Comparison of ENCODE assay signal across 12 mouse cellular contexts in genomic region chr6:146738889-146739288, GRCm38 (mm10). TPM values are rescaled to one million over a fixed set of nuclear protein-coding genes. Genes with fewer than 3 reads are reported as not detected.
A peak's percentile ranks its signal among the peaks of the same experiment; 100 is the strongest.
DNase-seq lines count a peak whose midpoint lies in the region; ATAC-seq and TF ChIP-seq lines count a peak whose summit lies in the region.
"Had no signal": no experiment of that assay in that cellular context is flagged by ENCODE, and none has a peak within 500 bp of the region (broad histone marks: within the 10 kb centered on the region; RNA-seq: fewer than 3 reads in every experiment).

No protein-coding gene starts in this region.

- H3K4me2 ChIP-seq in hindbrain, postnatal 0 days (ENCODE audit: low read depth, low read length) = no peak overlapping the region
- no peak overlapping the region; the same call in 1 of the 2 replicates for H3K4me2 ChIP-seq in heart, embryonic 14.5 days (ENCODE audit: low read length)

- no peaks in the 10 kb centered on the region for H3K27me3 ChIP-seq in hindbrain, postnatal 0 days (ENCODE audit: insufficient read depth, low read length)
- no peaks in the 10 kb centered on the region for H3K27me3 ChIP-seq in hindbrain, embryonic 10.5 days (ENCODE audit: insufficient read depth, poor library complexity, severe bottlenecking)
- no peaks in the 10 kb centered on the region for H3K27me3 ChIP-seq in heart, embryonic 14.5 days (ENCODE audit: control insufficient read depth, insufficient read depth, low read length)

- no peak overlapping the region for H3K4me3 ChIP-seq in hindbrain, postnatal 0 days (ENCODE audit: low read length)
- no peak overlapping the region for H3K4me3 ChIP-seq in hindbrain, embryonic 10.5 days
- H3K4me3 ChIP-seq in heart, embryonic 14.5 days (ENCODE audit: control insufficient read depth in 1 of 2, insufficient read depth in 1 of 2, low read depth in 1 of 2, low read length in 2 of 2) = no peak overlapping the region

- WGBS in hindbrain, postnatal 0 days = 69% methylated on average over 1 of the region's 1 CpGs
- WGBS in hindbrain, embryonic 10.5 days = 87% methylated on average over 1 of the region's 1 CpGs
- WGBS in heart, embryonic 14.5 days = 45% methylated on average over 1 of the region's 1 CpGs

- no peaks in the 10 kb centered on the region for H3K9me3 ChIP-seq in hindbrain, postnatal 0 days (ENCODE audit: low read length)
- H3K9me3 ChIP-seq in hindbrain, embryonic 10.5 days = no peaks in the 10 kb centered on the region
- no peaks in the 10 kb centered on the region for H3K9me3 ChIP-seq in heart, embryonic 14.5 days (ENCODE audit: control insufficient read depth, low read length)

- TF ChIP-seq CTCF in hindbrain, postnatal 0 days (IDR thresholded peaks at IDR 0.05; ENCODE audit: low read depth) = no peak

- H3K36me3 ChIP-seq in hindbrain, postnatal 0 days (ENCODE audit: insufficient read depth, low read length) = no peaks in the 10 kb centered on the region
- H3K36me3 ChIP-seq in hindbrain, embryonic 10.5 days = no peaks in the 10 kb centered on the region
- H3K36me3 ChIP-seq in heart, embryonic 14.5 days (ENCODE audit: control insufficient read depth, insufficient read depth, low read length) = no peaks in the 10 kb centered on the region

- H3K4me1 ChIP-seq in hindbrain, postnatal 0 days (ENCODE audit: insufficient read depth, low read length) = no peaks in the 10 kb centered on the region
- H3K4me1 ChIP-seq in hindbrain, embryonic 10.5 days (replicated peaks) = 0 out of 2 replicates have a peak, but pooled peaks cover 6% of the 10 kb centered on the region
- H3K4me1 ChIP-seq in heart, embryonic 14.5 days (ENCODE audit: control insufficient read depth in 2 of 2, insufficient read depth in 2 of 2, low read length in 2 of 2) = peaks cover 4 to 57% of the 10 kb centered on the region in 2 experiments

- H3K9ac ChIP-seq in hindbrain, postnatal 0 days (replicated peaks; ENCODE audit: low read length) = no peak overlapping the region
- H3K9ac ChIP-seq in heart, embryonic 14.5 days (ENCODE audit: low read length) = no peak overlapping the region; the same call in 1 of the 2 replicates

- H3K27ac ChIP-seq in hindbrain, postnatal 0 days = no peak overlapping the region
- H3K27ac ChIP-seq in hindbrain, embryonic 10.5 days = no peak overlapping the region
- H3K27ac ChIP-seq in heart, embryonic 14.5 days (replicated peaks in 1 of 2; ENCODE audit: control insufficient read depth in 1 of 2, insufficient read depth in 1 of 2, low read depth in 2 of 2, low read length in 2 of 2) = peak overlapping the region; percentile 4 to 51; a peak in 3 of 4 replicates

- peak; percentile 32 to 33 for DNase-seq in adrenal gland, postnatal 36 days
- no peak for DNase-seq in adrenal gland, adult 18-20 months (ENCODE audit: low spot score in 2 of 2)
- peak; percentile 51 for DNase-seq in hindbrain, postnatal 0 days (ENCODE audit: low spot score)
- no peak for DNase-seq in hindbrain, embryonic 10.5 days (ENCODE audit: low spot score)
- DNase-seq in adipocyte (ENCODE audit: low spot score) = peak; percentile 84
- DNase-seq in T-cell, adult 2 months (ENCODE audit: low spot score) = no peak
- no peak for DNase-seq in Muller cell, postnatal 12 days (ENCODE audit: inconsistent ontology term)
- DNase-seq: kidney, postnatal 4 days; spleen, adult 18-20 months; thymus, postnatal 25 days had no signal

- no peak for ATAC-seq in hindbrain, postnatal 0 days
- ATAC-seq in heart, embryonic 14.5 days (ENCODE audit: insufficient number of reproducible peaks, insufficient read depth, low FRiP score, low read depth) = no peak
- ATAC-seq: midbrain, embryonic 16.5 days had no signal

RNA-seq across cellular contexts. Expression of gene Stk38l, which starts 14.1 kb away (rescaled TPM):
- 10 to 100 TPM; 17.7 to 22.4 TPM for total RNA-seq in adrenal gland, postnatal 36 days (2021)
- 10 to 100 TPM; 20.3 to 21.0 TPM for total RNA-seq in adrenal gland, adult 18-20 months (2021)
- total RNA-seq in hindbrain, postnatal 0 days (2014; rRNA removed) = 4.5 and 5.0 TPM in 2 replicates
- polyA plus RNA-seq in hindbrain, postnatal 0 days (2015; fragmentation: Nextera tagmentation; extraction: Ambion mirVana) = 12.3 and 14.4 TPM in 2 replicates
- polyA plus RNA-seq in hindbrain, embryonic 10.5 days (2016; fragmentation: Nextera tagmentation; extraction: Ambion mirVana) = 18.0 and 23.0 TPM in 2 replicates
- 43.1 and 43.2 TPM in 2 replicates for polyA plus RNA-seq in heart, embryonic 14.5 days (2014; fragmentation: Nextera tagmentation; extraction: Ambion mirVana)

RNA-seq across cellular contexts. Expression of gene Arntl2, which starts 57.0 kb away (rescaled TPM):
- 1 to 10 TPM; 1.7 to 2.7 TPM for total RNA-seq in adrenal gland, postnatal 36 days (2021)
- 1 to 10 TPM in 1 of 2 experiments, under 1 TPM in 1; 0.67 to 1.2 TPM for total RNA-seq in adrenal gland, adult 18-20 months (2021)
- 2.0 and 3.9 TPM in 2 replicates for total RNA-seq in hindbrain, postnatal 0 days (2014; rRNA removed)
- 3.8 and 4.1 TPM in 2 replicates for polyA plus RNA-seq in hindbrain, postnatal 0 days (2015; fragmentation: Nextera tagmentation; extraction: Ambion mirVana)
- 1.5 and 2.1 TPM in 2 replicates for polyA plus RNA-seq in hindbrain, embryonic 10.5 days (2016; fragmentation: Nextera tagmentation; extraction: Ambion mirVana)
- polyA plus RNA-seq in heart, embryonic 14.5 days (2014; fragmentation: Nextera tagmentation; extraction: Ambion mirVana) = 2.1 and 3.7 TPM in 2 replicates

Comparison
In these comparisons a context has a peak if more than half of its experiments do, and no peak if none do; other contexts are left out.
1. DNase-seq: peak in adrenal gland, postnatal 36 days (2 of 2), hindbrain, postnatal 0 days (single experiment) and adipocyte (single experiment); none in adrenal gland, adult 18-20 months (0 of 2), hindbrain, embryonic 10.5 days (single experiment), T-cell, adult 2 months (single experiment) and Muller cell, postnatal 12 days (single experiment).
2. H3K27ac ChIP-seq: peak in heart, embryonic 14.5 days (2 of 2); none in hindbrain, postnatal 0 days (single experiment) and hindbrain, embryonic 10.5 days (single experiment).